Mouse (Mus musculus) intestine, embryonic 16.5 days (tissue): Measurements from ENCODE around the gene Ccdc158. TPM values are rescaled to one million over a fixed set of nuclear protein-coding genes. Genes with fewer than 3 reads are reported as not detected.

Experiments
- ATAC-seq: fragments of 200-750 bp; cut with Nextera tagmentation; 2 replicates; pipeline ENCODE4 v1.8.0; 2017; ENCODE audit warnings: moderate TSS enrichment, moderate library complexity
- H3K27ac ChIP-seq: fragments of 300-500 bp; sonication (generic); 2 replicates; pipeline ENCODE4 v1.5.1; 2014; ENCODE audit warnings: mild to moderate bottlenecking, low read length
- H3K27me3 ChIP-seq: fragments of 300-500 bp; sonication (generic); replicated peaks from 2 replicates; pipeline ENCODE4 v1.6.1; 2014; ENCODE audit warnings: low read length, control low read depth, mixed read lengths; ENCODE audit not compliant: control insufficient read depth, insufficient read depth
- H3K36me3 ChIP-seq: fragments of 300-500 bp; sonication (generic); 2 replicates; pipeline ENCODE4 v1.6.1; 2014; ENCODE audit warnings: low read length, control low read depth; ENCODE audit not compliant: control insufficient read depth, insufficient read depth
- H3K4me1 ChIP-seq: fragments of 300-500 bp; sonication (generic); 2 replicates; pipeline ENCODE4 v1.6.1; 2014; ENCODE audit warnings: low read length, control low read depth, mixed read lengths; ENCODE audit not compliant: control insufficient read depth, insufficient read depth
- H3K4me2 ChIP-seq: fragments of 300-500 bp; sonication (generic); 2 replicates; pipeline ENCODE4 v1.6.1; 2014; ENCODE audit warnings: low read depth, low read length, control low read depth
- H3K4me3 ChIP-seq: fragments of 300-500 bp; sonication (generic); 2 replicates; pipeline ENCODE4 v1.5.1; 2014; ENCODE audit warnings: mild to moderate bottlenecking, low read length
- H3K9ac ChIP-seq: fragments of 300-500 bp; sonication (generic); 2 replicates; pipeline ENCODE4 v1.6.1; 2014; ENCODE audit warnings: low read depth, low read length
- H3K9me3 ChIP-seq: fragments of 300-500 bp; sonication (generic); 2 replicates; pipeline ENCODE4 v1.6.1; 2016; ENCODE audit warnings: low read length, control low read depth; ENCODE audit not compliant: control insufficient read depth
- WGBS: fragments of 180-500 bp; shearing (Covaris S2); extraction: QIAGEN DNeasy Blood & Tissue Kit; methylation state at CpG from one replicate; pipeline ENCODE4 v1.1.7; 2014; 5-methylcytosine and 5-hydroxymethylcytosine counted together
- polyA plus RNA-seq: library from polyadenylated mRNA; unstranded; fragments of >200 nt; fragmentation: Nextera tagmentation; extraction: Ambion mirVana; gene quantifications from 2 replicates; pipeline ENCODE4 v1.2.1, GENCODE M21; 2015

The Ccdc158 gene
- polyA plus RNA-seq, 1 experiment from 2014 or later, result 0.88 TPM

DNA sequence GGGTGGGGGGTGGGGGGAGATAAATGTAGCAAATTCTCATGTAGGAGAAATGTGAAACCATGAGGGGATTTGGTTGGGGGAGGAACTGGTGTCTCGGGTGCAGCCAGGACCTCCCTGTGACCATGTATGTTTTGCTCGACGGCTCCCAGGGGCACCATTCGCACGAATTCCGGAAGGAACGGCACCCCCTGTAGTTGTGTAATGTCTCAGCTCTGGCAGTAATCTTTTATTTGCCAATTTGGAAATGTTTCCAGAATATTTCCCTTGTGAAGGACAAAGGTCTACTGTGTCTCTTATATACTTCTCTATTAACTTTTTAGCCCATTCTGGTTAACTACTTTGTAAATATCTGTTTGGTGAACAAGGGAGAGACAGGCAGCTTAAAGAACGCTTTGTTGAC is 35.7 kb upstream of the Ccdc158 start:
- H3K4me1 ChIP-seq, result no peaks in the 10 kb centered on the region
- WGBS, result 64% methylated on average over 8 of the region's 8 CpGs
- no peaks in the 10 kb centered on the region for H3K9me3 ChIP-seq
- no peaks in the 10 kb centered on the region for H3K27me3 ChIP-seq
- no peak overlapping the region for H3K4me2 ChIP-seq
- no peak overlapping the region for H3K4me3 ChIP-seq
- H3K27ac ChIP-seq, result no peak overlapping the region
- no peak for ATAC-seq
- H3K36me3 ChIP-seq, result no peaks in the 10 kb centered on the region
- H3K9ac ChIP-seq, result no peak overlapping the region

DNA sequence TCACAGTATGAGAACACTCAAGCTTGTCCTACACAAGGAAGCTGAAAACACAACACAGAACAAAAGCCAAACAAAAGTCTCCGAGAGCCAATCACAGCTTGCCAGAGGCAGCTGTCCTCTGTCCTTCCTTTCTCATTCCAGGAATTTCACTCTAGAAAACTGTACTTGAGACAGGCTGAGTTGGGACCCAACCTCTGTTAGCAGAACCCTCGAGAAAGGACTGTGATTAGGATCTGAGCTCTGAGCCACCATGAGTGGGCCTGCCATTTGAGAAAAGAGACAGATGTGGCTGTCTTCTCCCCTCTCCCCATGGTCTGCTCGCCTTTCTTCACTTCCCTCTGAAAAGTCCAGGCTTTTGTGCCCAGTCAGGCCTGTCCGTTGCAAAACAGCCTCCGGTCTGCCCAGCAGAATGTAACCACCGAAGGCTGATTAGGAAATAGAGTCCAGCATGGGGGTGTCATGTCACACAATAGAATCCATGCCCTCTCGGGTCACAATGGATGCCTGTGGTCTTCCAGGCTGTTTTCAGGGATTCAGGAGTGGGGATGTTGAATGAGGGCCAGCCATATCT is 32.9 kb upstream of the Ccdc158 start:
- ATAC-seq, result peak; percentile 48; the same call in 1 of the 2 replicates
- WGBS, result 55% methylated on average over 7 of the region's 7 CpGs
- no peaks in the 10 kb centered on the region for H3K9me3 ChIP-seq
- peak overlapping the region; percentile 43 for H3K27ac ChIP-seq
- no peaks in the 10 kb centered on the region for H3K4me1 ChIP-seq
- H3K4me3 ChIP-seq, result no peak overlapping the region
- no peaks in the 10 kb centered on the region for H3K27me3 ChIP-seq
- no peak overlapping the region for H3K4me2 ChIP-seq
- no peaks in the 10 kb centered on the region for H3K36me3 ChIP-seq
- H3K9ac ChIP-seq, result no peak overlapping the region

DNA sequence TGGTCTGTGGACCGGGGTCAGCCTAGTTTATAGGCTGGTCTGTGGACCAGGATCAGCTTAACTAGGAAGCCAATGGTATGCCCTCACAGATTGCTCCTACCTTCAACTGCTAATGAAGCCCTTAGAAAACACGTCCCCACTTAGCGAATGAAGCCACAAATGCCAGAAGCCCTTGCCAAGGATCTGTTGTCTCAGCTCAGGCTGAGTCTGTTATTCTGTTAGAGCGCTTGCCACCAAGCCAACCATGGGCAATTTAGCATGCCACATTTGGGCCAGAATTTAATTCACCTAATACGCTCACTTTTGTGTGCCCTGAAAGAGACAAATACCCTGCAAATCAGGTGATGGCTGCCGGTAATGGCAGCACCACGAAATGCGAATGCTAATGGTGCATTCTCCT is 28.6 kb upstream of the Ccdc158 start:
- H3K4me2 ChIP-seq, result no peak overlapping the region
- no peak overlapping the region for H3K4me3 ChIP-seq
- no peak overlapping the region for H3K27ac ChIP-seq
- ATAC-seq, result no peak
- H3K27me3 ChIP-seq, result no peaks in the 10 kb centered on the region
- 0 out of 2 replicates have a peak, but pooled peaks cover 3% of the 10 kb centered on the region for H3K4me1 ChIP-seq
- no peak overlapping the region for H3K9ac ChIP-seq
- H3K36me3 ChIP-seq, result no peaks in the 10 kb centered on the region
- WGBS, result 86% methylated on average over 8 of the region's 8 CpGs
- H3K9me3 ChIP-seq, result no peaks in the 10 kb centered on the region

DNA sequence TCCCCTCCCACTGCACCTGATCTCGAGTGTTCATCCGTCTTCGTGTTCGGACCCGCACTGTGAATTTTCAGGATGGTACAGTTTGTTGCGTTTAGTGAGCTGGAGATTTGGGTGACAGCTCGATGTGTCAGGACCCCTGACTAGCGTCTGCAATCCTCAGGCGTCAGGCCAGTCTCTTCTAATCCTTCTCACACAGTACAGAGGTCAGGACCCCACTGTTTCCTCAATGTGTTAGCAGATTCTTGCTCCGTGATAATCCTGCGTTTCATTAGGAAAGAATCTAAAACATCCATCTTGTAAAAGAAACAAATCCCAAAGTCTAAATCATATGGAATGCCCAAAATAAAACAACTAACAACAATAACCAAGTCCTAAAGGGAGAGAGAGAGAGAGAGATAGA is 26.7 kb upstream of the Ccdc158 start:
- no peak overlapping the region for H3K9ac ChIP-seq
- no peaks in the 10 kb centered on the region for H3K27me3 ChIP-seq
- H3K4me2 ChIP-seq, result no peak overlapping the region
- 52% methylated on average over 11 of the region's 11 CpGs for WGBS
- H3K4me3 ChIP-seq, result no peak overlapping the region
- H3K4me1 ChIP-seq, result 0 out of 2 replicates have a peak, but pooled peaks cover 3% of the 10 kb centered on the region
- no peaks in the 10 kb centered on the region for H3K36me3 ChIP-seq
- H3K9me3 ChIP-seq, result no peaks in the 10 kb centered on the region
- no peak overlapping the region for H3K27ac ChIP-seq
- no peak for ATAC-seq

DNA sequence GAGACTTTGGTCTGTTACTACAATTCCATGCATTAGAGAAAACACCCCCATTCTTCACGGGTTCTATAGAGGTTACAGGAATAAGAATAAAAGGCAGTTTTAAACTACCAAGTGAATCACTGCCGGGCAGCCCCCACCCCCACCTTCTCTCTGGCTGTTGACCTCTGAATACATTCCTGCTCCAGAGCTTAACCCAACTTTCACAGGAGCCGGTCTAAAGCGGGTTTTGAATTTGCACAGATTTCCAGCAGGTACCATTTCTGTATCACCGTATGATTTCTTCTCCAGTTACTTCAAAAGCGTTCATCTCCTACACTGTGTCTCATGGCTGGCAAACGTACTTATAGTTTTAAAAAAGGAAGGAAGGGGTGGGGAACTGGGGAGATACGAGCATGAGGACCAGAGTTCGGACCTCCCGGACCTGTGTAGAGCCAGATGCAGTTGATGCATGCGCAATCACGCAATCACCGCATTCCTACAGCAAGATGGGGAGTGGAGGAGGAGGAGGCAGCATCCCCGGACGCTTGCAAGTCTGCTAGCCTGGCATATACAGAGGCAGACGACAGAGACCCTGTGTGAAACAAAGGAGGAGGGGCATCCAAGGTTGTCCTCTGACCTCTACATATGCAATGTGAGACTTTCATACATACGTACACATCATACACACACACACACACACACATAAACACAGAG is 23.9 kb upstream of the Ccdc158 start:
- Histone ChIP-seq H3K4me2 (peak overlapping the region; percentile 15; the same call in 1 of the 2 replicates), H3K27ac (no peak overlapping the region), H3K4me3 (0 out of 2 replicates have a peak overlapping the region, but pooled peaks have one; percentile 2), H3K9ac (no peak overlapping the region), H3K9me3 (no peaks in the 10 kb centered on the region), H3K36me3 (no peaks in the 10 kb centered on the region), H3K27me3 (no peaks in the 10 kb centered on the region), H3K4me1 (0 out of 2 replicates have a peak, but pooled peaks cover 3% of the 10 kb centered on the region)
- ATAC-seq, result 0 out of 2 replicates have a peak, but pooled peaks have one; percentile 13
- 27% methylated on average over 17 of the region's 17 CpGs for WGBS

DNA sequence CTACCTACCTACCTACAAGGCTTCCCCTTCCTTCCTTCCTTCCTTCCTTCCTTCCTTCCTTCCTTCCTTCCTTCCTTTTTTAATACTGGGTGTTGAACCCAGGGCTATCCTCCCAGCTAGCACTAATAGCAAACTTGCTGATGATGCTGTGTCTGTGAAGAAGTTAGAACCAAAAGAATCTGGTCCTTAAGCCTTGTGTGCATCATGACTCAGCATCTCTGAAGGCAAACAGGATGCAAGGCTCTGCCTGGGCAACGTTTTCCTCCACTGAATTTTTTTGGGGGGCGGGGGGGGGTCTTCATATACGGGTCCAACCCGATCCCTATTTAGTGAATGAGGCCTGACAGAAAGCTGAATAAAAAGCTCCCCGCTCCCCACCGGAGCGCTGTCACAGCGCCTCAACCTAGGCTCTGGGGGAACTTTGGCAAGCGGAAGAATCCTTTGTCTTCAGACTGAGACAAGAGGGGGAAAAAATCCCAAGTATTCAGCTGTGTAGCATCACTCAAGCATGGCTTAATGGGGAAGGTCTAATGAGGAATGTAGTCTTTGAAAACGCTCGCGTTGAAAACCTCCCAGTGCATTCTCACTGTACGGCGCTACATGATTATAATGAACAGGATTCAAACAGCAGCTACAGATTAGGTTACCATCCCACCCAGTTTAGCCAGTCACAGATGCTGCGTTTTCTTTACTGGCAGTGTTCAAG is 23.2 kb upstream of the Ccdc158 start:
- WGBS, result 8% methylated on average over 15 of the region's 15 CpGs
- ATAC-seq, result peak; percentile 44; the same call in 1 of the 2 replicates
- H3K4me3 ChIP-seq, result 0 out of 2 replicates have a peak overlapping the region, but pooled peaks have one; percentile 2

DNA sequence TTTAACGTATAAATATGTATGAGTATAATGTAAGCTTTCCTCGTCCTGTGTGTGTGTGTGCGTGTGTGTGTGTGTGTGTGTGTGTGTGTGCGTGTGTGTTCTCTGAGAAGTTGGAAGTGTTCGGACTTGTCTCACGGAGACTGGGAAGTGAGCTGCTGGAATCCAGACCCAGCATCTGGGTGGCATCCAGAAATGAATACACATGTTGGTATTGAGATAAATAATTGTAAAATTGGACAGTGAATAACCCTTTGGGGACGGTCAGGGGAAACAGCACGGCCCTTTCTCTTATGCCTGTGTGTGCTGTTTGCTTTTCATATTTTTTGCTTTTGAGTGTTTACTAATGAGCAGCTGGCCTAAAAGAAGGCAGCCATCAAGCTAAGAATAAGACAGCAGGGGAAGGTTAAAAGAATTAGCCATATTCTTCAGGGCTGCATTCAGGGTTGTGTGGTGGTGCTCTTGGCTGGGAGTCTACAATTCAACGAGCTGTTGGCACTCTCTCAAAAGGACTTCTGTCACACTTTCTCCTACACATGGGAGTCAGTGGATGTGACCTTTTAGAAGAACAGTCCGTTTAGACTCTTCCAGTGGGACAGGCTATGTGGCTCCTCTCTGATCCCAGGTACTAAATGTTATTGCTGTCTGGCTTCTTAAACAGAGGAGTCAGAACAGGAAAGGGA is 19.4 kb upstream of the Ccdc158 start:
- no peak overlapping the region for H3K4me3 ChIP-seq
- no peaks in the 10 kb centered on the region for H3K9me3 ChIP-seq
- H3K4me2 ChIP-seq, result no peak overlapping the region
- ATAC-seq, result no peak
- H3K27ac ChIP-seq, result peak overlapping the region; percentile 26; the same call in 1 of the 2 replicates
- H3K9ac ChIP-seq, result no peak overlapping the region
- no peaks in the 10 kb centered on the region for H3K36me3 ChIP-seq
- 0 out of 2 replicates have a peak, but pooled peaks cover 3% of the 10 kb centered on the region for H3K4me1 ChIP-seq
- whole genome bisulfite sequencing, result 53% methylated on average over 10 of the region's 10 CpGs
- H3K27me3 ChIP-seq, result no peaks in the 10 kb centered on the region

More for the DNA sequence above, 23.2 kb upstream of the Ccdc158 start:
- H3K4me2 ChIP-seq, result peak overlapping the region; percentile 15
- H3K9ac ChIP-seq, result no peak overlapping the region
- H3K4me1 ChIP-seq, result 0 out of 2 replicates have a peak, but pooled peaks cover 3% of the 10 kb centered on the region
- H3K9me3 ChIP-seq, result no peaks in the 10 kb centered on the region
- H3K27me3 ChIP-seq, result no peaks in the 10 kb centered on the region
- H3K36me3 ChIP-seq, result no peaks in the 10 kb centered on the region
- H3K27ac ChIP-seq, result no peak overlapping the region

DNA sequence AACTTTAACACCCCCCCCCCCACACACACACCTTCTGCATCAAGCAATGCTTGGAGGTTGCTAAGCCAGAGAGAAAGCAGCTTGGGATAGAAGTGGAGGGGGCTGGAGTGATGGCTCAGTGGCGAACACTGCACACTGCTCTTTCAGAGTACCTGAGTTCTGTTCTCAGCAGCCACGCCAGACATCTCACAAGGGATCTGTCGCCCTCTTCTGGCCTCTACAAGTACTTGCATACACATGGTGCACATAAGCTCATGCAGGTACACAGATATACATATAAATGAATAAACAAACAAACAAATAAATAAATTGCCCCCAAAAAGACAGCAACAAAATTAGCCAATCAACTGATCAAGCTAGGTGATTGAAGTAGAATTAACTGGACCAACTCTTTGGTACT is 18.7 kb upstream of the Ccdc158 start:
- WGBS, result 86% methylated on average over 3 of the region's 3 CpGs
- Histone ChIP-seq H3K9me3 (no peaks in the 10 kb centered on the region), H3K9ac (no peak overlapping the region), H3K4me1 (no peaks in the 10 kb centered on the region), H3K4me2 (no peak overlapping the region), H3K4me3 (no peak overlapping the region), H3K27me3 (no peaks in the 10 kb centered on the region), H3K27ac (no peak overlapping the region), H3K36me3 (no peaks in the 10 kb centered on the region)
- no peak for ATAC-seq
